Mouse (Mus musculus): Measurements from ENCODE around the gene Gm11492.

- TF ChIP-seq POLR2A (IDR thresholded peaks at IDR 0.05; ENCODE audit: insufficient read depth, low read depth, low read length) (no peak), CTCF (IDR thresholded peaks at IDR 0.05) (no peak)
Observed at GRCm38 (mm10) chr11:87574520-87575180, 8.2 kb downstream of the Gm11492 start.

Data from heart, adult 2 months (tissue).